Mouse (Mus musculus) left cerebral cortex, adult 11 months (tissue): Measurements from ENCODE around the gene Gm28048.

Experiments
- DNase-seq: peaks from one replicate; pipeline ENCODE4 v3.0.0; 2022; ENCODE audit warnings: low spot score

Gene Gm28048

DNA sequence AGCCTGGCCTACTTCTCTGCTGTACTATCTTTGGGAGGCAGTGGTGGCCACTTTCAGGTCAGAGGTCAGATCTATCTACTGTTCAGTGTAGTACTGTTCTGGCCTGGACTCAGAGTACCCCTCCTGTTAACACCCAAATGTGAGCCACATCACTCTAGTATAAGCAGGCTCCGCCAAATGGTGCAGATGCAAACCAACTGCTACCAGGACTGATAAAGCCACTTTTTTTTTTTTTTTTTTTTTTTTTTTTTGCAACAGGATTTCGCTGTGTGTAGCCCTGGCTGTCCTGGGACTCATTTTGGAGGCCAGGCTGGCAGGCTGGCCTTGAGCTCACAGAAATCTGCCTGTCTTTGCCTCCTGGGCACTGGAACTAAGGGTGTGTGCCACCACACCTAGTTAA lies 42.9 kb downstream of the Gm28048 start:
- DNase-seq: no peak

GRCm38 (mm10) chr11:22937716-22938316 lies 44.1 kb downstream of the Gm28048 start:
- no peak for DNase-seq

- peak; percentile 54 for DNase-seq
Measured at GRCm38 (mm10) chr11:22936446-22937125, 45.3 kb downstream of the Gm28048 start.

DNA sequence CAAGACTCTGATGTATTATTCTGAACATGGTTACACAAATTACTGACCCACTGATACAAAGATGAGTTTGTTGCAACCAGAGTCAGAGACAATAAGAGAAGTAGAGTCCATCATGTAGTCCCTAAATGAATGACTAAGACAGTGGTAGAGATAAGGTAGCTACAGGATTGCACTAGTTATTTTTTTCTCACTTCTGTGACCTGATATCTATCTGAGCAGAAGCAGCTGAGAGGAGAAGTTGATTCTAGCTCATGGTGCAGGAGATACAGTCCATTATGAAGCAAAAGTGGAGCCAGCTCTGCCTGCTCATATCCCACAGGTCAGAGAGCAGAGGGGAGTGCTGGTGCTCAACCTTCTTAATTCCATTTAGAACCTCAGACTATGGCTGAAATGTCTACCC lies 49.7 kb downstream of the Gm28048 start:
- no peak for DNase-seq

DNA sequence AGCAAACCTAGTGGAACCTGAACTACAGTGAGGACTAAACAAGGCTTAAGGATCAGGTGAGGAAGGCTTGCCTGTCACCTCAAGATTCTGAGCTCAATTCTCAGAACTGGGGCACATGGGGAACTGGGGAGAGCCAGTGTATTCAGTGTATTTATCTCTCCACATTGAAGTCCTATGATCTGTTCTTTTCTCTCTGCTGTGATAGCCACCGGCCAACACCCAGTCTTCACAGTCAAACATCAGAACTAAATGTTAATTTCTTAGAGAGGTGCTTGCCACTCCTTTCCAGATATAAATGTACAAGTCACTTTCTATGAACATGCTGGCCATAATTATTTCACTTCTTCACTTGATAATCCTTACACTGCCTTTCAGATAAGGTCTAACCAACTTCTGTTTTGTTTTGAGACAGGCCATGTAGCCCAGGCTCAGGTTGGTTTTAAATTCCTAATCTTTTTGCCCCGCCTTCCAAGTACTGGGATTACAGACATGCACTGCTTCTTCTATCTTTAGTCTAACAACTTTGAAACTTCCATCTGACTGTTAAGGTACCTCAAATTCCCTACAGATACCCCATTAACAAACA lies 50.5 kb downstream of the Gm28048 start:
- no peak for DNase-seq

DNA sequence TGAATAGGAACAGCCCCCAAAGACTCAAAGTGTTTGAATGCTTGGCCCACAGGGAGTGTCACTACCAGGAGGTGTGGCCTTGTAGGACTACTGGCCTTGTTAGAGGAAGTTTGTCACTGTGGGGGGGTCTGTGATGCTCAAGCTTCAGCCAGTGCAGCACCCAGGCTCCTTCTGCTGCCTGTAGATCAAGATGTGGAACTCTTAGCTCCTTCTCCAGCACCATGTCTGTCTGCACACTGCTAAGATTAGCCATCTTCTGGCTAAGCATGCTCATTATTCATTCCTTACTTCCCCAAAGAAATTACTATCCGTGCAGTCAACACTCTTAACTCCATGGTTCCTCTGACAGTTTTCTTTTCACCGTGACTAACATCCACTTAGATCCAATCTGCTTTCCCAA lies 51.8 kb downstream of the Gm28048 start:
- DNase-seq: no peak

DNA sequence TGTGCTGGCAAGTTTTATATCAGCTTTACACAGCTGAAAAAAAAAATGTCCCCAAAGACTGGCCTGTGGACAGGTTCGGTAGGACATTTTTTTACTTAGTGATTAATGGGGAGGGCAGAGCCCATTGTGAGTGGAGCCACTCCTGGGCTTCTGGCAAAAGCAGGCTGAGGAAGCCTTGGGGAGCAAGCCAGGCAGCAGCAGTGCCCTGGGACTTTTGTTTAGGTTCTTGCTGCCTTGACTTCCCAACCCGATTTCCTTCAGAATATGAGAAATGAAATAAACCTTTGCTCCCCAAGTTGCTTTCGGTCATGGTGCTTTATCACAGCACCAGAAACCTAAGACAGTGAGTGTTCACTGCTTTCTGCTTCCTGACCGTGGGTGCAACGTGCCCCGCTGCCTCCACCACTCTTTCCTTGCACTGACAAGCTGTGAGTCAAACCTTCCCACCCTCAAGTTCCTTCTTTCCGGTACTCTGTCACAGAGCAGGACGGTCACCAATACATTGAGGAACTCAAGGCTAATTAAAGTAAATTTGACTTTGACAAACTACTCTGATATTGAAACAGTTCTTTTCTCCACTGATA lies 53.2 kb downstream of the Gm28048 start:
- DNase-seq: no peak

DNA sequence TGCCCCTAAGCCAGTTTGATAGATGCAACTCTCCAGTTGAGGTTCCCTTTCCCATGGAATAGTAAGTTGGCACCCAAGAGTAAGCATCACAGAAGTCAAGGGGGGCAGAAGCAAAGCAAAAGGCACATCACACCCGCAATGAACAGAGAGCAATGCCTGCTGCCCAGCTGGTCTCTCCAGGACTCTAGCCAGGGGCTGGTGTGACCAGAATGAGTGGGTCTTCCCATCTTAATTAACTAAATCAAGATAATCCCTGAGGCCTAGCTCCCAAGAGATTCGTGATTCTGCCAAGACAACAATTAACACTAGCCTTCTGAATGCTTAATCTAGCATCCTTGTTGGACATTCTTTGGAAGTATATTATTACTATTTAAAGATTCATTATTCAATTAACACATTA lies 58.3 kb downstream of the Gm28048 start:
- no peak for DNase-seq

GRCm38 (mm10) chr11:22922546-22922945 lies 59.3 kb downstream of the Gm28048 start:
- no peak for DNase-seq

DNA sequence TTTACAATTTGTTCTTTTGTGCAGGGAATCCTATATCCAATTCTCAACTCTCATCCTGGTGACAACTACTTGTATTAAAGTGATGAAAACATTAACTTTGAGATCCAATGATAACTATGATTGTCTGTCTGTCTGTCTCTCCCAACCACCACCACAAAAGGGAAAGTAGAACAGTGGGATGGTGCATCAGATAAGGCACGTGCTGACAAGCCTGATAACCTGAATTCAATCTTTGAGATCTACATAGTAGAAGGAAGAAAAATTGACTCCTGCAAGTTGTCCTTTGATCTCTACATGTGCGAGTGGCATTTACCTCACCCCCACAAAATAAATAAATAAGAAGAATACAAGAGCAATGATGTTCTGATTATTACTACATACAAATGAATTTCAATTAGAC lies 62.6 kb downstream of the Gm28048 start:
- no peak for DNase-seq

DNA sequence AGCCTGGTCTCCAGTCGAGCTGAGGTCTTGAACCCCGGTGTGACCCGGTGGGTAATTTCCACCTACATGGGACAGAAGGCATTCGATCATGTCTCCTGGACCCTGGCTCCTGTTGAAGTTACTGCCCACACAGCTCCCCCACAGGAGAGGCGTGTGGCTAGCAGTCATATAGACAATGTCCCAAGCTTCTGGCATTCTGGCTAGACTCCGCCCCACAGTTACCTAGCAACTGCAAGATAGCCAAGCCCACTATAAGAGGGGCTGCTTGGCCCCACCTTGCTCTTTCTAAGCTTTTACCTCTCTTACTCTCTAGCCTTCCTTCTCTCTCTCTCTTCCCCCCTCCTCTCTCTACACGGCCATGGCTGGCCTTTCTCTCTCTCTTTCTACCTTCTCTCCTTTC lies 64.1 kb downstream of the Gm28048 start:
- no peak for DNase-seq

DNA sequence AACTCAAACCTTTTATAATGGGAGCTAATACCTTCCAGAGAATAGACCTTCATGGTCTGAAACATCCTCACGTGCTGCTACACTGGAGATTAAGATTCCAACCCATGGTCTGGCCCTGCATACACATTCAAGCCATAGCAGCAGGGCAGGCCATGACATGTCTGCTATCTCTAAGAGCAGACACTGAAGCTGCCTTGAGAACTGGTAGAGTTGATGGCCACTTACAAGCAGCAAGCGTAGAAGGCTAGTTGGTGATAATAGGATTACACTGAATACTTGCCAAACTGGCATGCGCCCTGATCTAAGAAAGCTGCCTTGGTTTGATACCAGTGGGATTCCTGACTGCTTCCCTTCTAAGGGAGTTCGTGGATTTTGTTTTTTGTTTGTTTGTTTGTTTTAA lies 68.1 kb downstream of the Gm28048 start:
- no peak for DNase-seq

DNA sequence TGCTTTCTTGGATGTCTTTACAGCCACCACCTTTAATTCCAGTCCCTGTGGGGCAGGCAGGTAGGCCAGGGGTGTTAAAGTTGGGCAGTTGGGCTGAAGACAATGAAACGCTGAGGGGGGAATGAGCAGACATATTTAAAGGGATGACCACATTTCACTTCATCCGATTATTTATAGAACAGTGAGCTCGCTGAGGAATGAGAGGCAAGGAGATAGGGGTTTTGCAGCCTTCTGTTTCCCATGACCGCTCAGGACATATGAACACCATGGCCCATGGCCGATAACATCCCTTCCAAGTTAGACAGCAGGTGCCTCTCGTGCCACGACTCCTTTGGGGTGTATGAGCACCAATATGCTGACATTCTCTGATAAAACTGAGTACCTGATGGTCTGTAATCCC lies 70.1 kb downstream of the Gm28048 start:
- DNase-seq: no peak

DNA sequence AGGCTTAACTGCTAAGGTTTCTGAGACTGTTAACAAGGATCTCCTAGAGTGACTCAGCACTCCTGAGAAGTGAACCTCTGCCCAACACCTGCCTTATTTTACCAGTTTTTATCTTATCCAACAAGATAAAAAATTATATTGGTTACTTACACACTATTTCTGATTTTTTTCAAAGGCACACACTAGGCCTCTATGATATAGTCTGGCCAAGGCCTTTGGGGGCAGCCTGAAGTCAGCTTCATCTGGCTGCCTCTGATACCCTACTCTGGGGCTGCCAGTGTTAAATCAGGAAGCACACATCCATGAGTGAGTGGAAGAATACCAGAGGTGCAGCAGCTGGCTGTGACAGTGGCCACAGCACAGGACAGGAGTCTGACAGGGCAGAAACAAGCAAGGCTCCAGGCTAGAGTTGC lies 75.4 kb downstream of the Gm28048 start:
- DNase-seq: no peak

- DNase-seq: no peak
Measured at GRCm38 (mm10) chr11:22902923-22903322, 79.0 kb downstream of the Gm28048 start.

DNA sequence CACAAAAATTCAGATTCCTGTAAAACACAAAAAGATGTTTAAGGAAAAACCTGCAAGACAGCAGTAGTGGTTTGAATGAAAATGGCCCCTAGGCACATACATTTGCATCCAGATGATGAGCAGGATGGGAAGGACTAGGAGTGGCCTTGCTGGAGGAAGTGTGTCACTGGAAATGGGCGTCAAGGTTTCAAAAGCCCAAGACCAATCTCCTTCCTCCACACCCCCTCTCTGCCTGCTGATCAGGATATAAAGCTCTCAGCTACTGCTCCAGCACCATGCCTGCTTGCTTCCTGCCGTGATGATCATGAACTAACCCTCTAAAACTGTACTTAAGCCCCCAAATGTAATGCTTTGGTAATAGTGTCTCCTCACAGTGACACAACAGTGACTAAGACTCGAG lies 81.8 kb downstream of the Gm28048 start:
- no peak for DNase-seq

DNA sequence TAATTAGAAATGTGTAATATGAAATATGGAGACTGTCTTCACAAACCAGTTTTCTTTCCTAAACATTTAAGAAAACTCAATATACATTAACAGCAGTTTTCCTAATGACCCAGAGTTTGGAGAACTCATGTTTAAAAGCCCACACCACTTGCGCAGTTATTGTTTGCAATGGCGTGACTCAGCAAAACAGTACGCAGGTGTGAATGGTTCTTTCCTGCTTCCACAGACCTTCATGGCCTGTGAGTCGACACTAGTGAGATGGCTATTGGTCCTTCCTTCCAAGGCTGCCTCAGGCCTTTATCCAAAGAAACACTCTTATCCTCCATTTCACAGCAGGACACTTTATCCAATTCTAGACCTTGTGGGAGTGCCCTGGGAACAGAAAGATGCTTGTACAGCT lies 84.2 kb downstream of the Gm28048 start:
- DNase-seq: no peak

- DNase-seq: no peak
Measured at GRCm38 (mm10) chr11:22897127-22897526, 84.8 kb downstream of the Gm28048 start.

- no peak for DNase-seq
Measured at GRCm38 (mm10) chr11:22893075-22893474, 88.8 kb downstream of the Gm28048 start.

- no peak for DNase-seq
Measured at GRCm38 (mm10) chr11:22892466-22892865, 89.4 kb downstream of the Gm28048 start.

GRCm38 (mm10) chr11:22891876-22892275 lies 90.0 kb downstream of the Gm28048 start:
- DNase-seq: no peak

GRCm38 (mm10) chr11:22891242-22891641 lies 90.6 kb downstream of the Gm28048 start:
- DNase-seq: no peak

DNA sequence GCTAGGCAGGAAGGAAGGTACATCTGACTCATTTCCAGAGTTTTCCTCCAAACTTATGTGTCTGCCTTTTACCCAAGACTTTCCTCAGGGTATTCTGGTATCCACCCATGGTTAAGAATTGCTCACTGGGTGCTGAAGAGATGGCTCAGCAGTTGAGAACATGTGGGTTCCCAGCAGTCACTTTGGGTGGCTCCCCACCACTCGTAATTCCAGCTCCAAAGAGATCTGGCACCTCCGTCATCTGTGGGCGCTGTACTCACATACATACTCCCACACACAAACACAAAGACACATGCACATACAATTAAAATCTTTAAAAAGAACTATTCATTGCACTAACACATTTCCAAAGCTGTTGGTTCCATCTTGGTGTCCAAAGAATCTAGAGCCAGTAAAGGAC lies 92.7 kb downstream of the Gm28048 start:
- no peak for DNase-seq
